Mouse (Mus musculus) embryonic fibroblast, embryonic 13.5 days (primary cell): ENCODE results near the gene Gm42906. TPM values are rescaled to one million over a fixed set of nuclear protein-coding genes. Genes with fewer than 3 reads are reported as not detected.
A peak's percentile ranks its signal among the peaks of the same experiment; 100 is the strongest.

Experiments
- H3K27ac ChIP-seq: 2 replicates; pipeline ENCODE4 v1.5.1; 2012; ENCODE audit warnings: low read length, control low read depth, inconsistent platforms; ENCODE audit not compliant: insufficient read depth
- H3K4me1 ChIP-seq: 2 replicates; pipeline ENCODE4 v1.6.1; 2011; ENCODE audit warnings: low read length; ENCODE audit not compliant: control insufficient read depth, insufficient read depth
- H3K4me3 ChIP-seq: 2 replicates; pipeline ENCODE4 v1.5.1; 2011; ENCODE audit warnings: mild to moderate bottlenecking, control low read depth, low read length; ENCODE audit not compliant: insufficient read depth
- CTCF ChIP-seq: IDR thresholded peaks from 2 replicates; pipeline ENCODE4 v1.5.1; 2011; ENCODE audit warnings: mild to moderate bottlenecking, control low read depth, low read length, moderate library complexity, borderline replicate concordance; ENCODE audit not compliant: insufficient read depth
- POLR2A ChIP-seq: IDR thresholded peaks from 2 replicates; pipeline ENCODE4 v1.6.1; 2011; ENCODE audit warnings: low read depth, mild to moderate bottlenecking, control low read depth, low read length, moderate library complexity
- polyA plus RNA-seq: library from polyadenylated mRNA; stranded (reverse); fragments of >200 nt; gene quantifications from 2 replicates; pipeline ENCODE4 v1.2.4, GENCODE M21; 2011; ENCODE audit warnings: low read depth; ENCODE audit not compliant: missing spikeins, insufficient read length

Gene Gm42906
- polyA plus RNA-seq, 1 experiment, result not detected

GRCm38 (mm10) chr5:151134202-151134601 is 293.8 kb downstream of the Gm42906 start:
- TF ChIP-seq POLR2A (no peak), CTCF (no peak)
- H3K4me3 ChIP-seq, result no peak overlapping the region
- peaks cover 16% of the 10 kb centered on the region for H3K4me1 ChIP-seq
- no peak overlapping the region for H3K27ac ChIP-seq

GRCm38 (mm10) chr5:151133744-151134143 is 294.2 kb downstream of the Gm42906 start:
- H3K4me1 ChIP-seq, result peaks cover 16% of the 10 kb centered on the region
- no peak overlapping the region for H3K4me3 ChIP-seq
- H3K27ac ChIP-seq, result no peak overlapping the region
- TF ChIP-seq CTCF, result no peak
- no peak for TF ChIP-seq POLR2A

- Histone ChIP-seq H3K27ac (peak overlapping the region; percentile 30), H3K4me3 (no peak overlapping the region), H3K4me1 (peaks cover 12% of the 10 kb centered on the region)
- TF ChIP-seq CTCF (no peak), POLR2A (no peak)
Observed at GRCm38 (mm10) chr5:151129762-151130161, 298.2 kb downstream of the Gm42906 start.

- Histone ChIP-seq H3K27ac (peak overlapping the region; percentile 4; the same call in 1 of the 2 replicates), H3K4me1 (peaks cover 12% of the 10 kb centered on the region), H3K4me3 (peak overlapping the region; percentile 29)
- TF ChIP-seq POLR2A (no peak; the same call in 1 of the 2 replicates), CTCF (no peak)
Observed at GRCm38 (mm10) chr5:151127298-151127717, 300.7 kb downstream of the Gm42906 start.

- Histone ChIP-seq H3K4me1 (peaks cover 12% of the 10 kb centered on the region), H3K4me3 (peak overlapping the region; percentile 37), H3K27ac (peak overlapping the region; percentile 37; the same call in 1 of the 2 replicates)
- TF ChIP-seq CTCF (no peak), POLR2A (no peak)
Observed at GRCm38 (mm10) chr5:151126608-151127005, 301.4 kb downstream of the Gm42906 start.

- TF ChIP-seq POLR2A, result no peak
- TF ChIP-seq CTCF, result no peak
- Histone ChIP-seq H3K4me1 (peaks cover 12% of the 10 kb centered on the region), H3K4me3 (peak overlapping the region; percentile 37), H3K27ac (peak overlapping the region; percentile 37; the same call in 1 of the 2 replicates)
Observed at GRCm38 (mm10) chr5:151125985-151126607, 301.9 kb downstream of the Gm42906 start.

- peaks cover 17% of the 10 kb centered on the region for H3K4me1 ChIP-seq
- no peak overlapping the region for H3K4me3 ChIP-seq
- H3K27ac ChIP-seq, result no peak overlapping the region
- no peak for TF ChIP-seq POLR2A
- TF ChIP-seq CTCF, result no peak
Observed at GRCm38 (mm10) chr5:151117846-151118245, 310.1 kb downstream of the Gm42906 start.

- H3K4me1 ChIP-seq, result peaks cover 21% of the 10 kb centered on the region
- TF ChIP-seq CTCF, result no peak
- TF ChIP-seq POLR2A, result no peak
- H3K4me3 ChIP-seq, result no peak overlapping the region
- no peak overlapping the region; the same call in 1 of the 2 replicates for H3K27ac ChIP-seq
Observed at GRCm38 (mm10) chr5:151116192-151116887, 311.6 kb downstream of the Gm42906 start.

GRCm38 (mm10) chr5:151112743-151113142 is 315.2 kb downstream of the Gm42906 start:
- Histone ChIP-seq H3K4me1 (peaks cover 39% of the 10 kb centered on the region), H3K27ac (peak overlapping the region; percentile 82), H3K4me3 (no peak overlapping the region)
- TF ChIP-seq POLR2A, result no peak
- no peak for TF ChIP-seq CTCF

GRCm38 (mm10) chr5:151111080-151111871 is 316.7 kb downstream of the Gm42906 start:
- Histone ChIP-seq H3K4me1 (peaks cover 37% of the 10 kb centered on the region), H3K27ac (0 out of 2 replicates have a peak overlapping the region, but pooled peaks have one; percentile 44), H3K4me3 (no peak overlapping the region)
- TF ChIP-seq CTCF (no peak), POLR2A (no peak)
